28 mouse cellular contexts compared by ENCODE assay signal in the genomic region with DNA sequence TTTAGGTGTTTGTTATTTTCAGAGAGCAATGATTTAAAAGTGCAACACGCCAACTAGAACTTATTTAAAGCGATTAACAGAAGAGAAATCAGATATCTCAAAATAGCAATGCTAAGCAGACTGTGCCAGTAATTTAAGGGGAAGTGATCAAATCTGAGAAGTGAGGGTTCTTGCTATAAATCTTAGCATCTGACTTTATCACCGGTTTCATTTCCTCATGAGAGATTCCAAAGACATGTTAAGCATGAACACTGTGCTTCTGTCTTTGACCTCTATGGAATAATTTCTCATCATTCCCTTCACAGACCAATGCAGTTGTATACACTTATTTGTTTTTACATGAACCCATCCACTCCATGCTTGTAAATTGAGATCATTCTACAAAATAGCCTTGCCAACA.
A peak's percentile ranks its signal among the peaks of the same experiment; 100 is the strongest.
DNase-seq lines count a peak whose midpoint lies in the region; ATAC-seq and TF ChIP-seq lines count a peak whose summit lies in the region.
"Had no signal": no experiment of that assay in that cellular context is flagged by ENCODE, and none has a peak within 500 bp of the region (broad histone marks: within the 10 kb centered on the region; RNA-seq: fewer than 3 reads in every experiment).

No protein-coding gene starts in this region.

- H3K36me3 ChIP-seq in macrophage (ENCODE audit: inconsistent target): no peaks in the 10 kb centered on the region
- H3K36me3 ChIP-seq: forebrain, embryonic 15.5 days; G1E; heart, embryonic 13.5 days; hindbrain, embryonic 10.5 days; hindbrain, embryonic 15.5 days; limb, embryonic 13.5 days; liver, embryonic 12.5 days; neural tube, embryonic 15.5 days; stomach, embryonic 15.5 days had no signal

- WGBS in lung, adult 2 months: 70% methylated on average over 3 of the region's 3 CpGs
- 0% methylated on average over 3 of the region's 3 CpGs for WGBS in macrophage (ENCODE audit: missing documents)

- peak; percentile 7 for DNase-seq in lung, postnatal 36 days
- DNase-seq in lung, adult 2 months: no peak
- DNase-seq in c-Kit-positive CD71-negative TER-119-negative erythroid progenitor cells, embryonic 14.5 days (ENCODE audit: low read depth): peak; percentile 10
- peak; percentile 6 for DNase-seq in skeletal muscle tissue, adult 2 months (ENCODE audit: low read depth, low spot score)
- DNase-seq in MN1 (ENCODE audit: low spot score): no peak
- no peak for DNase-seq in right cerebral cortex, postnatal 25 days
- DNase-seq: adrenal gland, postnatal 14 days; cerebellum, adult 18-20 months; cerebellum, postnatal 10 days; heart, postnatal 10 days; kidney, adult 8-10 months; kidney, postnatal 14 days; lung, adult 18-20 months; lung, postnatal 14 days; midbrain, embryonic 14.5 days; thymus, postnatal 14 days had no signal

- ATAC-seq in erythroid progenitor cell, adult 5-6 weeks (replicated peaks; ENCODE audit: low FRiP score, poor library complexity, severe bottlenecking): no peak
- ATAC-seq: forebrain, embryonic 15.5 days; inflammation-experienced regulatory T-cells, adult 6 months; liver, embryonic 12.5 days had no signal

- no peak overlapping the region for H3K4me3 ChIP-seq in lung, adult 2 months (replicated peaks; ENCODE audit: extremely low read depth, low read depth, low read length)
- H3K4me3 ChIP-seq in macrophage (ENCODE audit: inconsistent target): no peak overlapping the region
- H3K4me3 ChIP-seq: forebrain, embryonic 15.5 days; heart, embryonic 13.5 days; hindbrain, embryonic 10.5 days; hindbrain, embryonic 15.5 days; limb, embryonic 13.5 days; liver, embryonic 12.5 days; neural tube, embryonic 15.5 days; stomach, embryonic 15.5 days had no signal

- peak overlapping the region; percentile 70 for H3K27ac ChIP-seq in macrophage
- H3K27ac ChIP-seq: forebrain, embryonic 15.5 days; heart, embryonic 13.5 days; hindbrain, embryonic 10.5 days; hindbrain, embryonic 15.5 days; limb, embryonic 13.5 days; liver, embryonic 12.5 days; neural tube, embryonic 15.5 days; stomach, embryonic 15.5 days had no signal

- H3K79me2 ChIP-seq in macrophage (ENCODE audit: inconsistent target): no peaks in the 10 kb centered on the region

- TF ChIP-seq CTCF in lung, adult 2 months (IDR thresholded peaks at IDR 0.05; ENCODE audit: insufficient read depth, low read length): no peak

- TF ChIP-seq POLR2A in lung, adult 2 months (IDR thresholded peaks at IDR 0.05; ENCODE audit: borderline replicate concordance, extremely low read depth, low read depth, low read length): no peak

- no peaks in the 10 kb centered on the region; the same call in 1 of the 2 replicates for H3K4me1 ChIP-seq in lung, adult 2 months (ENCODE audit: control insufficient read depth, insufficient read depth, low read length)
- H3K4me1 ChIP-seq: forebrain, embryonic 15.5 days; heart, embryonic 13.5 days; hindbrain, embryonic 10.5 days; hindbrain, embryonic 15.5 days; limb, embryonic 13.5 days; liver, embryonic 12.5 days; neural tube, embryonic 15.5 days; stomach, embryonic 15.5 days had no signal

Comparison
In these comparisons a context has a peak if more than half of its experiments do, and no peak if none do; other contexts are left out.
1. DNase-seq: peak in lung, postnatal 36 days (single experiment), c-Kit-positive CD71-negative TER-119-negative erythroid progenitor cells, embryonic 14.5 days (single experiment) and skeletal muscle tissue, adult 2 months (single experiment); none in lung, adult 2 months (single experiment), MN1 (single experiment) and right cerebral cortex, postnatal 25 days (single experiment).